Mouse (Mus musculus) heart, embryonic 15.5 days (tissue): ENCODE data around the gene Ccdc150. TPM values are rescaled to one million over a fixed set of nuclear protein-coding genes. Genes with fewer than 3 reads are reported as not detected.
A peak's percentile ranks its signal among the peaks of the same experiment; 100 is the strongest.

Experiments
- ATAC-seq: fragments of 200-750 bp; cut with Nextera tagmentation; replicated peaks from 2 replicates; pipeline ENCODE4 v1.8.0; 2017; ENCODE audit warnings: low read depth, moderate TSS enrichment; ENCODE audit not compliant: insufficient number of reproducible peaks, insufficient read depth, low FRiP score
- H3K27ac ChIP-seq: fragments of 300-500 bp; sonication (generic); 2 replicates; pipeline ENCODE4 v1.5.1; 2015; ENCODE audit warnings: mild to moderate bottlenecking, inconsistent platforms
- H3K27me3 ChIP-seq: fragments of 300-500 bp; sonication (generic); 2 replicates; pipeline ENCODE4 v1.6.1; 2015; ENCODE audit warnings: inconsistent platforms
- H3K36me3 ChIP-seq: fragments of 300-500 bp; sonication (generic); 2 replicates; pipeline ENCODE4 v1.6.1; 2015; ENCODE audit warnings: mild to moderate bottlenecking, inconsistent platforms
- H3K4me1 ChIP-seq: fragments of 300-500 bp; sonication (generic); replicated peaks from 2 replicates; pipeline ENCODE4 v1.6.1; 2015; ENCODE audit warnings: inconsistent platforms
- H3K4me2 ChIP-seq: fragments of 300-500 bp; sonication (generic); 2 replicates; pipeline ENCODE4 v1.6.1; 2015; ENCODE audit warnings: inconsistent platforms, mild to moderate bottlenecking, moderate library complexity
- H3K4me3 ChIP-seq: fragments of 300-500 bp; sonication (generic); 2 replicates; pipeline ENCODE4 v1.5.1; 2015; ENCODE audit warnings: mild to moderate bottlenecking, inconsistent platforms
- H3K9ac ChIP-seq: fragments of 300-500 bp; sonication (generic); 2 replicates; pipeline ENCODE4 v1.6.1; 2015; ENCODE audit warnings: mild to moderate bottlenecking, inconsistent platforms
- H3K9me3 ChIP-seq: fragments of 300-500 bp; sonication (generic); replicated peaks from 2 replicates; pipeline ENCODE4 v1.6.1; 2016; ENCODE audit warnings: inconsistent platforms
- WGBS: fragments of 180-500 bp; shearing (Covaris S2); methylation state at CpG from one replicate; pipeline ENCODE4 v1.1.7; 2015; ENCODE audit warnings: mixed read lengths; 5-methylcytosine and 5-hydroxymethylcytosine counted together
- polyA plus RNA-seq: library from polyadenylated mRNA; unstranded; fragments of >200 nt; fragmentation: Nextera tagmentation; extraction: Ambion mirVana; gene quantifications from 2 replicates; pipeline ENCODE4 v1.2.1, GENCODE M21; 2015

Ccdc150 gene
- polyA plus RNA-seq, 1 experiment from 2014 or later = 0.29 TPM

DNA sequence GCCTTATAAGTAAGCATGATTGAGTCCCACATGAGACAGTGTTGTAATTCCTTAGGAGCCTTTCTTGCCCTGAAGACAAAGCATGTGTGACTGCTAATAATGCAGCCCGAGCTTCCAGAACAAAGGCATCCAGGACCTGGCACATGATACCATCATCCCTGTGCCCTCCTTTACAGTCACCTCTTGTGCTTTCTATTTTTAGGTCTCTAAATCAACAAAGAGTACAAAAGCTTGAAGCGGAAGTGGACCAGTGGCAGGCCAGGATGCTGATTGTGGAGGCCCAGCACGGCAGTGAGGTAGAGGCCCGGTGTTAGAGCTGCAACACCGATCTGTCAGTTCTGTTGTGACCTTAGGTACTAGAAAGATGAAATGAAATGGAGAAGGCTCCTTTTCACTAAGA lies 105.0 kb downstream of the Ccdc150 start:
- no peaks in the 10 kb centered on the region for H3K9me3 ChIP-seq
- no peaks in the 10 kb centered on the region for H3K36me3 ChIP-seq
- no peaks in the 10 kb centered on the region for H3K27me3 ChIP-seq
- H3K9ac ChIP-seq = no peak overlapping the region
- H3K4me1 ChIP-seq = no peaks in the 10 kb centered on the region; the same call in 1 of the 2 replicates
- H3K4me3 ChIP-seq = no peak overlapping the region
- ATAC-seq = peak; percentile 53; the same call in 1 of the 2 replicates
- WGBS = 43% methylated on average over 5 of the region's 5 CpGs
- H3K27ac ChIP-seq = no peak overlapping the region; the same call in 1 of the 2 replicates
- H3K4me2 ChIP-seq = no peak overlapping the region

GRCm38 (mm10) chr1:54356566-54356965 lies 106.1 kb downstream of the Ccdc150 start:
- Histone ChIP-seq H3K36me3 (no peaks in the 10 kb centered on the region), H3K4me1 (no peaks in the 10 kb centered on the region; the same call in 1 of the 2 replicates), H3K4me3 (no peak overlapping the region), H3K9me3 (no peaks in the 10 kb centered on the region), H3K9ac (no peak overlapping the region), H3K27ac (no peak overlapping the region), H3K4me2 (no peak overlapping the region), H3K27me3 (no peaks in the 10 kb centered on the region)
- ATAC-seq = no peak
- WGBS = 81% methylated on average over 6 of the region's 6 CpGs

- Histone ChIP-seq H3K4me1 (peaks cover 7% of the 10 kb centered on the region), H3K9ac (no peak overlapping the region), H3K36me3 (no peaks in the 10 kb centered on the region), H3K27ac (peak overlapping the region; percentile 77), H3K27me3 (no peaks in the 10 kb centered on the region), H3K9me3 (no peaks in the 10 kb centered on the region), H3K4me3 (no peak overlapping the region), H3K4me2 (no peak overlapping the region)
- peak; percentile 50 for ATAC-seq
Observed at GRCm38 (mm10) chr1:54377506-54378051, 127.1 kb downstream of the Ccdc150 start.

DNA sequence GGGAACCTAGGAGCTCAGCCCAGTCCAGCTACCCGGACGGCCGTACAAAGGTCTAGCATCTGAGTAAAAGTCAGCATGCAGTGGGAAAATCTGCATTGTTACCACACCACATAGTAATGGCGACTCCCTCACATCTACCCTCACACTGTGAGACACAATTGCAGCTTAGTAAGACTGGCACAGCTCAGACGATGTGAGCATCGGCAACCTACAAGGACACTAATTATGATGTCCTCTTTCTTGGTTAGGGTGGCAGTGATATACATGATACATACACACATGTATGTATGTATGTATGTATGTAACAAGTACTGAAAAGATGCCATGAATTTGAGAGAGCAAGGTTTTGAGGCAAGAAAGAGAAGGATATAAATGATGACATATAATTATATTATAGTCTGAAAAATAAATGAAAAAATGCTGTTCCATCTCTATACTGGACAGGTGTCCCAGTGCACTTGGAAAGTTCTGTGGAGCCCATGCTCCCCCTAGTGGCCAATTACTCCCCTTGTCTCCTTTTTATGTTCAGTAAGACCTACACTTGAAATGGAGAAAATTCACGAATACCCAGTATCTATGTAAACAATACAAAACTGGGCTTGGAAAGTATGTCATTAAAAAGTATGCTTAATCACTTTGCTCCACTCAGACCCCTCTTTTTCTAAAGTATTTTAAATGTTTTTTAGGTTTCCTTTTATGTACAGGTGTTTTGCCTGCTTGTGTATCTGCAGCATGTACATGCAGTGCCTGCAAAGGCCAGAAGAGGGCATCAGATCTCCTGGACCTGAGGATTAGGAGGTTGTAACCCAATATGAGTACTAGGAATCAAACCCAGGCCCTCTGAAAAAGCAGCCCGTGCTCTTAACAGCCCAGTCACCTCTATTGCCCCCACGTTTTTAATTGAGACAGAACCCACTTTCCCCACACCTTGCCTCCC lies 130.8 kb downstream of the Ccdc150 start:
- 86% methylated on average over 9 of the region's 9 CpGs for WGBS
- Histone ChIP-seq H3K27ac (no peak overlapping the region), H3K4me3 (no peak overlapping the region), H3K36me3 (no peaks in the 10 kb centered on the region), H3K4me1 (peaks cover 7% of the 10 kb centered on the region), H3K4me2 (no peak overlapping the region), H3K9ac (no peak overlapping the region), H3K27me3 (no peaks in the 10 kb centered on the region), H3K9me3 (no peaks in the 10 kb centered on the region)
- ATAC-seq = no peak

- H3K4me2 ChIP-seq = no peak overlapping the region
- H3K9me3 ChIP-seq = no peaks in the 10 kb centered on the region
- H3K9ac ChIP-seq = no peak overlapping the region
- 54% methylated on average over 1 of the region's 1 CpGs for WGBS
- H3K27ac ChIP-seq = no peak overlapping the region
- no peak for ATAC-seq
- H3K4me3 ChIP-seq = no peak overlapping the region
- no peaks in the 10 kb centered on the region for H3K27me3 ChIP-seq
- H3K4me1 ChIP-seq = no peaks in the 10 kb centered on the region
- H3K36me3 ChIP-seq = no peaks in the 10 kb centered on the region
Observed at GRCm38 (mm10) chr1:54384221-54384620, 133.7 kb downstream of the Ccdc150 start.

GRCm38 (mm10) chr1:54402736-54403135 lies 152.3 kb downstream of the Ccdc150 start:
- no peak overlapping the region for H3K4me2 ChIP-seq
- no peak overlapping the region for H3K4me3 ChIP-seq
- H3K4me1 ChIP-seq = peaks cover 4% of the 10 kb centered on the region
- ATAC-seq = no peak
- no peak overlapping the region for H3K27ac ChIP-seq
- H3K9me3 ChIP-seq = no peaks in the 10 kb centered on the region
- no peaks in the 10 kb centered on the region for H3K27me3 ChIP-seq
- H3K9ac ChIP-seq = no peak overlapping the region
- peaks cover 43% of the 10 kb centered on the region for H3K36me3 ChIP-seq

Other genes starting within 250 kb of the Ccdc150 start
- gene Hecw2, start 55.5 kb upstream of the Ccdc150 start, polyA plus RNA-seq = 4.5 and 5.2 TPM in 2 replicates
- gene Gtf3c3, start 188.3 kb downstream of the Ccdc150 start, polyA plus RNA-seq = 13.4 and 15.1 TPM in 2 replicates